Mouse (Mus musculus): Measurements from ENCODE around the gene Cyba.

Gene Cyba

DNA sequence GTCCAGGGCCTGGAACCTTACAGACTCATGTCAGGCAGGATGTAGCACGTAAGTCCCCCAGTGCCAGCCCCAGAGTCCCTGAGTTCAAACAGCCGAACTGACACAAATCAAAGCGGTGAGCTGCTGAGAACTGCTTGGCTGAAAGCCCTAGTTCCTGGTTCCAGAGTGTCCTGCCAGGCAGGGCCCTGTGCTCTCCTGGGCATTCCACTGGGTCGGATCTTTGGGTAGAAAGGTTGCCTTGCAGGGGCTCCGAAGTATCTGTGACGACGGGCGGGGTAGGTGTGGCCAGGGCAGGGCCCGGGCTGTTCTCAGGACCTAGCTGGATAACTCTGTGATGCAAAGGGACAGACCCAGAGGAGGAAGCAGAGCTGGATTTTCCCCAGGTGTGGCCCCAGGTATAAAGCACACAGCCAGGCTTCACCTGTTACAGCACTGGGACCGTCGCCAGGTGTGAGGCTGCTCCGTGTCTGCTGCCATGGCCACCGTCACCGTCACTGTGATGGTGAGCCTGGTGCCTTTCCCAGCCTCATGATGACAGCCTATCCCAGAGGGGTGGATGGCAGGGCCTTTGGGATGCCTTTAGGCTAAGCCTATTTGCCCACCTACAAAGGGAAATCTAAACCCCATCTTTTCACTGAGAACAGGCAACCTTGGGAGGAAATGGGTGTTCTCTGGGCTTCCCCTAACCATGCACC is 11.2 kb downstream of the Cyba start, which contains the start of gene Il17c:
Gene Il17c (plus strand): TSS at position 645 of the 695 bp plus-strand sequence.
- peak in 1 of 2 experiments; percentile 26 for DNase-seq

DNA sequence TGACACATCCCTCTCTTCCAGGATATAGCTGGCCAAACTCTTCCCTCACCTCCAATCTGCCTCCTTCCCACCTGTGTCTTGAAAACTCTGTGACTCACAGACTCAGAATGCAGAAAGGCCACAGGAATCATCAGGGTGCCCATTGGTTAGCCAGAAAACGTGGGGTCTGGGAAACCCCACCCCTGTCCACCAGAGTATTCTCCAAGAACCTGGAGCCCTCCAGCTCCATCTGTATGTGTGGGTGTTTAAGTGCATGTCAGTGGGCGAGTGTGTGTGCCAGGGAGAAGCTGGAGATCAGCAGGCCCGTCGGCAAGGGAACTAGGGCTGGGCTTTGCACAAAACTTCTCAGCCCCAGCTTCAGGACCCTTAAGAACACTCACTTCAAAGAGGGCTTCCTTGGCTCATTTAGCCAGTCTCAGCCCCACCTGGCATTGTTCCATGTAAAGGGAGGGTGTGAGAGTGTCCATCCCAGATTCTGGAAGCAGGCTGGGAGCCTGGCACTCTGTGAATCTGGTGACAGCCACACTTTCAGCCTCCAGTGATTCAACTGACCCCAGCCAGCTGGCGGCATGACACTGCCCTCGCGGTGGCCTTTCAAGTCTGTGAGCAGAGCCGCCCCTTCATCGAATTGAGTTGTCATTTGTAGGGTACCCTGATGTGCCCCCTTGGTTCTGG is 12.7 kb downstream of the Cyba start:
- DNase-seq = no peak

DNA sequence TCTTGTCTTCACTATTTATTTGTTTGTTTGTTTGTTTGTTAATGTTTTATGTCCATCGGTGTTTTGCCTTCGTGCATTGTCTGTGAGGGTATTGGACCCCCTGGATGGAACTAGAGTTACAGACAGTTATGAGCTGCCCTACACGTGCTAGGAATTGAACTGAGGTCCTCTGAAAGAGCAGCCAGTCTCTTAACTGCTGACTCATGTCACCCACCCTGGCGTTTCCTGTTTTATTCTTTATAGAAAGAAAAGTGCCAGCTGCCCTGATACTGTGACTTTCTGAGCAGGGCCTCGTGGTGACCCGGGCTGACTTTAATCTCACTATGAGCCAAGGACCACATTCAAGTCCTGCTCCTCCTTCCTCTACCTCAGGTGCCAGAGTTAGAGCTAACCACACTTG is 17.2 kb downstream of the Cyba start:
- DNase-seq = no peak

DNA sequence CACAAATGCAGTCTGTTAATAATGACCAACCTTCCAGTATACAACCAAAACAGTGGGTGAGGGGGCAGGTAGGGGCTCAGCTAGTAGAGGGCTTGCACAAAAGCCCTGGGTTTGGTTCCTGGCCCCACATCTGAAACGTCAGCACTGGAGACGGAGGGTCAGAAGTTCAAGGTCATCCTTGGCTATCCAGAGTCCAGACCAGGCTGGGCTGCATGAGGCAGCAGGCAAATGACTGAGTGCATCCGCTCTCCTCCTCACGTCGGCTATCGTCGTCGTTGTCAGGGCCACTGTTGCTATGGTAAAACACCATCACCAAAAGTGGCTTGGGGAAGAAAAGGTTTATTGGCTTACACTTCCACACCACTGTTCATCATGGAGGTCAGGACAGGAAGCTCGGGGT is 18.4 kb downstream of the Cyba start:
- DNase-seq = no peak

DNA sequence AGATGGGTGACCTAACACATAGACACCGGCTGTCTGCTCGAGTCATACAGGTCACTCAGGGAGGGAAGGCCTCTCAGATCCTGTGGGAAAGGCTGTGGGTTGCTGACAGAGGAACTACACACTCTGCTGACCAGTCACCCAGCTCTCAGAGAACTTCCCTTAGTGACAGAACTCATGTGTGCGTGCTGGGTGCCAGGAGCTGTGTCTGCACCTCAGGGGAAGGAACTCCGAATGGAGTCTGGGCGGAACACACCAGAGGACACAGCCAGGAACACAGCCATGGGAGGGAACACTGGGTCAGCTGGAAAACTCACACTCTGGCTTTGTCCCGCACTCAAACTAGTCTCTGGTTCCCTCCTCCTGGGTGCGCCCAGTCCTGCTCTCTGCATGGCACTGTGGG is 25.1 kb downstream of the Cyba start:
- DNase-seq = no peak

DNA sequence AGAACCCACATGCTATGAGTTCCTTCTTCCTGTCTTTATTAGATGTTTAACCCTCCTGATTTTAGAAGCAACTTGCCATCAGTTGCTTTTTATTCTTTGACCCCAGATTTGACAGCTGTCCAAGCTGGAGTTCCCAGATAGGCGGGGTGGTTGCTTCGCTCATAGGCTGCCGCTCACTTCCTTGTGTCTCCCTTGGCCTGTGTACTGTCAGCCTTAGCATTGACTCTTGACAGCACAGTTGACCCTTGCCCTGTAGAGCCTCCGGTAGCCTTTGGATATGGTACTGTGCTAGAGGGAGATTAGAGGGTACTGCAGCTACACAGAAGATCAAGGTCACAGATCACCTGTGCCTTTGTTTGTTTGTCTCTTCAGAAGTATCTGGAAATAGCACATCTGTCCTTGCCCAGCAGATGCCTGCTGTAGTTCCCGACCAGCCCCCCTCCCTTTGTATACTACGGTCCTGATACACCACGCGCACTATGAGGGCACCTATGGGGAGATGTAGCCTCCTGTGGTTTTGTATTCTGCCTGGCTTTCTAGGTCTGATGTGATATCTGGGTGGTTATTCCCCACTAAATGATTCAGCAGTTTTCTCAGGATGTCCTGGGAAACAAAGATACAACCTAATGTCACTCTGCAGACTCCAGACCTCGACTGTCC is 27.5 kb downstream of the Cyba start:
- DNase-seq = no peak

DNA sequence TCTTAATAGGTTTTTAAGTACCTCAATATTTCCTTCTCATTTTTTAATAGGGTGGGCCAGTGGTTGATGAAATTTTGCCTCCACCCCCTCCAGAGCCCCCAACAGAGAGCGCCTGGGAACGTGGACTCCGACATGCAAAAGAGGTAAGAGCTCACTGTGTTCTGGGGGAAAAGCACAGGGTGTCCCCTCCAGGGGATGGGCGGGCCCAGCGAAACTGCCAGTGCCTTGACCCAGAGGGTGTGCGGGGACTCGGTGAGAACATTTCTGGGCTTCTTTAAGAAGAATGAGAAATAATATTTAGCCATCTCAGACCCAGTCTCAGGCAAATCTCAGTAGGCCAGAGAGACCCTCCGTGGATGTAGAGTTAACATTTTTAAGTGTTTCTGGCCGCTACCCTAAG is 34.5 kb downstream of the Cyba start:
- no peak for DNase-seq

DNA sequence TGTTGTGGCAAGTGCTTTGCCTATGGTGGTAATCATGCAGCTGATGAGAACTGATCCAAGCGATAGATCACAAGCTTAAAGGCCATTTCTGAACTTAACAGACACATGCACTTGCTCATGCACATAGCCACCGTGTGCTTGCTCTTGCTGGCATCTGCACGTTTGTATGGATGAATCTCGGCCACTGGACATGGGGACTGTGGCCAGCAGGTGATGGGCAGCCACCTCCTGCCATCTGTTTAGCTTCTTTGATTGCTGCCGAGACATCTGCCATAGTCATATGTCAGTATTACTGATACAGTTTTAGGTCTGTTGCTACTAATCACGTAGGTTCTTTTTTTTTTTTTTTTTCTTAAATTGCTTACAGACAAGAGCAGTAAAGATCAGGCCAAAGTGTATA is 37.4 kb downstream of the Cyba start:
- DNase-seq = no peak

DNA sequence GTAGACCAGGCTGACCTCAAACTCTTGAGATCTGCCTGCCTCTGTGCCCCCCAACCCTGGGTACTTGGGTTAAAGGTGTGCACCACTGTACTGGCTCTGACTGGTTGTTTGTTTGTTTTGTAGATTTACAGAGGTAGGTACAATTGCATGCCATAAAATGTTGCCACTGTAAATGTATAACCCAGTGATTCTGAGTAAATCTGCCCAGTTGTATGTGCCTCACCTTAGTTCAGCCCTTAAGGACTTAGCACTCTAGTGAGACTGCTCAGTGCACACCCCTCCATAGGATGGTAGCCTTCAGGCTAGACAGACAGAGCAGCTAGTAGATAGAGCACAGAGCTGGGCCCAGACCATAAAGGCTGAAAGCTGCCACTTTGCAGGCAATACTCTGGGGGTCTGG is 39.0 kb downstream of the Cyba start:
- DNase-seq = no peak

DNA sequence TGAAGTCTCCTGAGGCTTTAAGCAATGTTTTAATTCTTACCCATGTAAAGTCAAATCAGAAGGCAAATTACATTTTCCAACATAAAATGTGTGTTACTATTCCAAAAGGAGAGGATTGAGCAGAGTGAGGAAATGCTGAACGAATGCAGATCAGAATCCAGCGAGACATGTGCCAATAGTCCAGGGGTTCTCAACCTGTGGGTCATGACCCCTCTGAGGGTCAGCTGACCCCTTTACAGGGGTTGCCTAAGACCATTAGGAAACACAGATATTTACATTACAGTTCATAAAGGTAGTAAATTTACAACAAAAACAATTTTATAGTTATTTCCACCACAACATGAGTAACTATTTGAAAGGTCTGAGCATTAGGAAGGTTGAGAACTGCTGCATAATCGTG is 42.0 kb downstream of the Cyba start:
- DNase-seq = no peak

DNA sequence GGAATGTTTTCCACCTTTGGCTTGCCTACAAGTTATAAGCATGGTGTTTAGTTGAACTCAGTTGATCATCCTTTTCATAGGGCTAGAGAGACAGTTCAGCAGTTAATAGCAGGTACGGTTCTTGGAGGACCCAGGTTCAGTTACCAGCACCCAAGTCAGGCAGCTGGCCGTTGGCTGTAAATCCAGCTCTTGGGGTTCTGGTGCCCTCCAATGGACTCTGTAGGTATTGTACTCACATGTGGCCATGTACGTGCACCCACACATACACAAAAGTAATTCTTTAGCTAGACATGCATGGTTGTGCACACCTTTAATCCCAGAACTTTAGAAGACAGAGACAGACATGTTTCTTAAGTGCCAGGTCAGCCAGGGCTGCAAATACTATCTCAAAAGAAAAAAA is 43.4 kb downstream of the Cyba start:
- no peak for DNase-seq

DNA sequence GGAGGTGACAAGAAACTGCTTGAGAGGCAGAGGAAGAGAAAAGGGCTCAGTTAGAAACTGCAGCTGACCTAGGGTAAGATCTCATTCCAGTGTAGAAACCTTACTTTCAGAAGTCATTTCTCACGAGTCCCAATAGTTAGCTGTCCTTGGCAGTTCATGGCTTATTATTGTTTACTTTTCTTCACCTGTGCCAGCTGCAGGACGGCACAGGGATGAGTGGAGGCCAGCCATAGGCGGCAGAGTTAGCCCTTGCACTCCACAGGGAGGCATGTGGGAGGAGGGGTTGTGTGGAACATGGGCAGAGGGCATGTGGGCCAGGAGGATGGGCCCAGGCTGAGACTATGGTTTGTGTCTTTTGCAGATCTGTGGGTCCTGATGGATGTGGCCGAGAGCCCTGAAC is 49.7 kb downstream of the Cyba start:
- no peak for DNase-seq

DNA sequence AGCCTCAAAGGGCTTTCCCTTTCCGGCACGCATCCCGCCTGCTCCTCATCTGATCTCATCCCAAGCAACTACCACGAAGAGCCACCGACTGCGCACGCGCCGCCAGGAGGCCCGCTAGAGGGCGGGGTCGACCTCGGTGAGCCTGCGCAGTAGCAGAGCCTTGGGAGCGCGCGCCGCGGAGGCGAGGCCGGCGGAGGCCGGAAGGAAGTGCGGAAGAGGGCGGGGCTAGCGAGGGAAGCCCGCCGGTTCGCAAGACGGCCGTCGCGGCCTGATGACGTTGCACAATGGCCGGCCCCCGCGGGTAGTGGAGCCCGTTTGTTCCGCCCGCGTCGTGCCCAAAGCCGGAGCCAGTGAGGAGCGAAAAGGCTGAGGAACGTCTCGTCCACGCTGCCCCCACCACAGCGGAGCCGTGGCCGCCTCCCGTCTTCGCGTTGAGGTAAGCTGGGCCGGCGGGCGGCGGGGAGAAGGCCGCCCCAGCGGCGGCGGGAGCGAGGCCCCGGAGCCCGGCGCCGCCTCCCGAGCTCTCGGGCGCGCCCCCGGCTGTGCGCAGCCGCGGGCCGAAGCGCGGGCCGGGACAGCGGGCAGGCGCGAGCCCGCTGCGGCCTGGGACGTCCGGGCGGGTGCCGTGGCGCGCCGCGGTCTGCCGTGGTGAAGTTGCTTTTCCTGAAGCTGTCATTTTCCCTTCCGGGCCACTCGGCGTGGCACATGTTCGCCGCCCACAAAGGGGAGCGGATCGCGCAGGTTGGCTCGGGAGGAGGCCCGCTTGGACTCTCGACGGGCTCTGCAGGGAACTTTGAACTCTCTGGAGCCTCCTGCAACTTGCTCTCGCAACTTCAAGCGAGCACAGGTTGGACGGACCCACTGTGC is 56.1 kb downstream of the Cyba start, which contains the start of gene Zc3h18:
Gene Zc3h18 (plus strand): TSS at position 245 of the 867 bp plus-strand sequence.
- DNase-seq = peak; percentile 100

DNA sequence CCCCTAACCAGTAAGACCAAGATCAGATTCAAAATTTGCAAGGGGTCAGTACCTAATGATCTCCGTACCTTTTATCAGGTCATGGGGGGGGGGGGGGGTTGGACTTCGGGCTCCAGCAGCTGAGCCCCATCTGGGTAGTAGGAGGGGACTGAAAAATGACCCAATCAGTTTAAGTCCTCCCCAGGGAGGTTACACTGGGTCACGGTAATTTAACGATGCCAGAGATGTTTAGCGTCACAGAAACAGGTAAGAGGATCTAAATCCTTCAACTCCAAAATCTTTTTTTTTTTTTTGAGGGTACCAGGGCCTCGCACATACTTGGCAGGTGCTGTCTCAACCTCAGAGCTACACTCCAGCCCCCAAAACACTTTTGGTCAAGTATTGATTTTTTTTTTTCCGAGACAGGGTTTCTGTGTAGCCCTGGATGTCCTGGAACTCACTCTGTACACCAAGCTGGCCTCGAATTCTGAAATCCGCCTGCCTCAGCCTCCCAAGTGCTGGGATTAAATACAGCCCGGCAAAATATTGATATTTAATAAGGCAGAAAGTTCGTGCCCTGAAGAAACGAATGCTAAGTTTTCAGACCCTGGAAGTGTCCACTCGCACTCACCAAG is 56.9 kb downstream of the Cyba start:
- no peak for DNase-seq

DNA sequence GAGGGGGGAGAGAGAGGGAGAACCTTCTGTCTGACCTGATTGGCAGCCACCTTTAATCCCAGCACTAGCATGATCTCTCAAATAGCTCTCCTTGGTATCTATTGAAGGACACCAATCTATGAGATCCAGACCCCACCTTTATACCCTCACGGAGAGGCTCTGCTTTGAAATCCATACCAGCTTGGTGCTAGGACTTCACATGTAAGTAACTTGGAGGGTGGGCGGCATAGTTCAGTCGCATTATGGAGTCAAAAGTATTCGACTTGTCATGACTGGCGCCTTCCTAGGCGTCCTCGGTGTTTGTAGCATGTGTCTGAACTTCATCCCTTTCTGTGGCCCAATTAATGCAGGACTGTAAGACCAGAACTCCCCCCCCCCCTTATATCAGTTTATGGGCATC is 57.4 kb downstream of the Cyba start:
- no peak for DNase-seq

Measured in kidney, postnatal 4 days (tissue).